Mouse (Mus musculus): ENCODE data around the gene Rif1. TPM values are rescaled to one million over a fixed set of nuclear protein-coding genes. Genes with fewer than 3 reads are reported as not detected.
"Not testable (repeated sequence)": the region's sequence is repeated elsewhere in the genome, so short reads cannot be mapped to it uniquely, and the experiment has no call there.

The Rif1 gene
- total RNA-seq, 2 experiments from 2014 or later: 25.7 to 28.5 TPM

- Histone ChIP-seq H3K4me3 (peak overlapping the region; percentile 97), H3K27ac (peak overlapping the region; percentile 36; the same call in 1 of the 2 replicates)
- intact Hi-C loops (cut with DNase I): loop anchor here (2.0 kb wide), 3 partner anchors 35 to 1777 kb away; partner anchors contain the start of genes Mmadhc, Nmi and Tnfaip6
- no peak for DNase-seq (ENCODE audit: extremely low spot score in 1 of 2, low spot score in 2 of 2)
- no peak for TF ChIP-seq CTCF (IDR thresholded peaks at IDR 0.05)
These were observed 691 bp downstream of the Rif1 start for GRCm38 (mm10) chr2:52073141-52073904.

GRCm38 (mm10) chr2:52078666-52079065, 6.0 kb downstream of the Rif1 start:
- Histone ChIP-seq H3K27ac (no peak overlapping the region), H3K4me3 (no peak overlapping the region)
- TF ChIP-seq CTCF (IDR thresholded peaks at IDR 0.05): no peak
- no peak for DNase-seq (ENCODE audit: extremely low spot score in 1 of 2, low spot score in 2 of 2)
- intact Hi-C loops (cut with DNase I): no loop called here

- DNase-seq (ENCODE audit: extremely low spot score in 1 of 2, low spot score in 2 of 2): no peak
- Histone ChIP-seq H3K27ac (no peak overlapping the region), H3K4me3 (no peak overlapping the region)
- no peak for TF ChIP-seq CTCF (IDR thresholded peaks at IDR 0.05)
- intact Hi-C loops (cut with DNase I): no loop called here
These were observed 11.4 kb downstream of the Rif1 start for GRCm38 (mm10) chr2:52084013-52084412.

GRCm38 (mm10) chr2:52084571-52084970, 11.9 kb downstream of the Rif1 start:
- intact Hi-C loops (cut with DNase I): no loop called here
- TF ChIP-seq CTCF (IDR thresholded peaks at IDR 0.05): no peak
- no peak for DNase-seq (ENCODE audit: extremely low spot score in 1 of 2, low spot score in 2 of 2)
- H3K27ac ChIP-seq: no peak overlapping the region
- H3K4me3 ChIP-seq: no peak overlapping the region

- intact Hi-C loops (cut with DNase I): no loop called here
- TF ChIP-seq CTCF (IDR thresholded peaks at IDR 0.05): no peak
- no peak overlapping the region for H3K4me3 ChIP-seq
- H3K27ac ChIP-seq: no peak overlapping the region
- no peak for DNase-seq (ENCODE audit: extremely low spot score in 1 of 2, low spot score in 2 of 2)
These were observed 41.5 kb downstream of the Rif1 start for GRCm38 (mm10) chr2:52114086-52114485.

- H3K4me3 ChIP-seq; intact Hi-C loops (cut with DNase I); H3K27ac ChIP-seq; DNase-seq (ENCODE audit: extremely low spot score in 1 of 2, low spot score in 2 of 2): not testable (repeated sequence)
These were observed 58.7 kb downstream of the Rif1 start for GRCm38 (mm10) chr2:52131370-52131769.

GRCm38 (mm10) chr2:52133351-52133750, 60.7 kb downstream of the Rif1 start:
- no peak for DNase-seq (ENCODE audit: extremely low spot score in 1 of 2, low spot score in 2 of 2)
- no peak overlapping the region for H3K27ac ChIP-seq
- H3K4me3 ChIP-seq: no peak overlapping the region
- intact Hi-C loops (cut with DNase I): no loop called here
- TF ChIP-seq CTCF (IDR thresholded peaks at IDR 0.05): no peak

GRCm38 (mm10) chr2:52153064-52153463, 80.4 kb downstream of the Rif1 start:
- no peak for TF ChIP-seq CTCF (IDR thresholded peaks at IDR 0.05)
- Histone ChIP-seq H3K27ac (no peak overlapping the region), H3K4me3 (no peak overlapping the region)
- no peak for DNase-seq (ENCODE audit: extremely low spot score in 1 of 2, low spot score in 2 of 2)
- intact Hi-C loops (cut with DNase I): no loop called here

- intact Hi-C loops (cut with DNase I): no loop called here
- Histone ChIP-seq H3K27ac (no peak overlapping the region), H3K4me3 (no peak overlapping the region)
- no peak for TF ChIP-seq CTCF (IDR thresholded peaks at IDR 0.05)
- no peak for DNase-seq (ENCODE audit: extremely low spot score in 1 of 2, low spot score in 2 of 2)
These were observed 96.8 kb downstream of the Rif1 start for GRCm38 (mm10) chr2:52169243-52170005.

Other genes starting within 250 kb of the Rif1 start
- 10 to 100 TPM; 15.4 to 15.6 TPM for gene Rbm43, start 137.7 kb upstream of the Rif1 start, total RNA-seq (2021)
- 1 to 10 TPM; 2.5 to 3.3 TPM for gene Nmi, start 99.3 kb upstream of the Rif1 start, total RNA-seq (2021)
- gene Tnfaip6, start 34.8 kb upstream of the Rif1 start, total RNA-seq (2021): 10 to 100 TPM in 1 of 2 experiments, 1 to 10 TPM in 1; 7.3 to 11.7 TPM